Mouse (Mus musculus) neural tube, embryonic 13.5 days (tissue): ENCODE data around the gene Fam13a. TPM values are rescaled to one million over a fixed set of nuclear protein-coding genes. Genes with fewer than 3 reads are reported as not detected.

ENCODE experiments used
- ATAC-seq: fragments of 200-750 bp; cut with Nextera tagmentation; 2 replicates; pipeline ENCODE4 v1.8.0; 2017; ENCODE audit warnings: low read depth, mild to moderate bottlenecking, moderate TSS enrichment, moderate library complexity
- H3K27ac ChIP-seq: fragments of 300-500 bp; sonication (generic); replicated peaks from 2 replicates; pipeline ENCODE4 v1.5.1; 2015; ENCODE audit warnings: moderate library complexity, mild to moderate bottlenecking, inconsistent platforms
- H3K27me3 ChIP-seq: fragments of 300-500 bp; sonication (generic); 2 replicates; pipeline ENCODE4 v1.6.1; 2015; ENCODE audit warnings: mild to moderate bottlenecking, inconsistent platforms
- H3K36me3 ChIP-seq: fragments of 300-500 bp; sonication (generic); 2 replicates; pipeline ENCODE4 v1.6.1; 2015; ENCODE audit warnings: mild to moderate bottlenecking, inconsistent platforms
- H3K4me1 ChIP-seq: fragments of 300-500 bp; sonication (generic); replicated peaks from 2 replicates; pipeline ENCODE4 v1.6.1; 2015; ENCODE audit warnings: inconsistent platforms
- H3K4me2 ChIP-seq: fragments of 300-500 bp; sonication (generic); 2 replicates; pipeline ENCODE4 v1.6.1; 2015; ENCODE audit warnings: inconsistent platforms, mild to moderate bottlenecking, moderate library complexity
- H3K4me3 ChIP-seq: fragments of 300-500 bp; sonication (generic); 2 replicates; pipeline ENCODE4 v1.5.1; 2015; ENCODE audit warnings: mild to moderate bottlenecking, inconsistent platforms
- H3K9ac ChIP-seq: fragments of 300-500 bp; sonication (generic); 2 replicates; pipeline ENCODE4 v1.6.1; 2015; ENCODE audit warnings: moderate library complexity, mild to moderate bottlenecking, inconsistent platforms
- H3K9me3 ChIP-seq: fragments of 300-500 bp; sonication (generic); 2 replicates; pipeline ENCODE4 v1.6.1; 2016; ENCODE audit warnings: inconsistent platforms
- WGBS: fragments of 180-500 bp; shearing (Covaris S2); methylation state at CpG from one replicate; pipeline ENCODE4 v1.1.7; 2015; 5-methylcytosine and 5-hydroxymethylcytosine counted together
- polyA plus RNA-seq: library from polyadenylated mRNA; unstranded; fragments of >200 nt; fragmentation: Nextera tagmentation; extraction: Ambion mirVana; gene quantifications from 2 replicates; pipeline ENCODE4 v1.2.1, GENCODE M21; 2015

Gene Fam13a
- polyA plus RNA-seq, 1 experiment from 2014 or later = 7.0 TPM

GRCm38 (mm10) chr6:58927881-58928280, 96.5 kb downstream of the Fam13a start:
- no peak for ATAC-seq
- Histone ChIP-seq H3K4me1 (peaks cover 9% of the 10 kb centered on the region), H3K27me3 (no peaks in the 10 kb centered on the region), H3K4me3 (no peak overlapping the region), H3K27ac (no peak overlapping the region), H3K36me3 (no peaks in the 10 kb centered on the region), H3K9ac (no peak overlapping the region), H3K9me3 (no peaks in the 10 kb centered on the region), H3K4me2 (no peak overlapping the region)
- WGBS = 73% methylated on average over 2 of the region's 2 CpGs

GRCm38 (mm10) chr6:58922511-58922910, 101.8 kb downstream of the Fam13a start:
- Histone ChIP-seq H3K4me2 (no peak overlapping the region), H3K4me1 (no peaks in the 10 kb centered on the region), H3K4me3 (no peak overlapping the region), H3K9me3 (no peaks in the 10 kb centered on the region), H3K9ac (no peak overlapping the region), H3K27me3 (no peaks in the 10 kb centered on the region), H3K36me3 (peaks cover 11% of the 10 kb centered on the region), H3K27ac (no peak overlapping the region)
- 87% methylated on average over 5 of the region's 5 CpGs for WGBS
- ATAC-seq = no peak

- no peak overlapping the region for H3K4me3 ChIP-seq
- H3K4me1 ChIP-seq = no peaks in the 10 kb centered on the region
- H3K27me3 ChIP-seq = no peaks in the 10 kb centered on the region
- 59% methylated on average over 3 of the region's 3 CpGs for WGBS
- peaks cover 12% of the 10 kb centered on the region for H3K36me3 ChIP-seq
- no peaks in the 10 kb centered on the region for H3K9me3 ChIP-seq
- H3K4me2 ChIP-seq = no peak overlapping the region
- H3K9ac ChIP-seq = no peak overlapping the region
- H3K27ac ChIP-seq = no peak overlapping the region
- no peak for ATAC-seq
Observed at GRCm38 (mm10) chr6:58921623-58922022, 102.7 kb downstream of the Fam13a start.

- Histone ChIP-seq H3K4me1 (no peaks in the 10 kb centered on the region), H3K4me2 (no peak overlapping the region), H3K4me3 (no peak overlapping the region), H3K9me3 (no peaks in the 10 kb centered on the region), H3K9ac (no peak overlapping the region), H3K27me3 (no peaks in the 10 kb centered on the region), H3K36me3 (peaks cover 18% of the 10 kb centered on the region), H3K27ac (no peak overlapping the region)
- 85% methylated on average over 6 of the region's 6 CpGs for WGBS
- ATAC-seq = no peak
Observed at GRCm38 (mm10) chr6:58920735-58921134, 103.6 kb downstream of the Fam13a start.

- Histone ChIP-seq H3K9ac (no peak overlapping the region), H3K36me3 (peaks cover 18% of the 10 kb centered on the region), H3K27me3 (no peaks in the 10 kb centered on the region), H3K9me3 (no peaks in the 10 kb centered on the region), H3K4me1 (no peaks in the 10 kb centered on the region), H3K27ac (no peak overlapping the region), H3K4me3 (no peak overlapping the region), H3K4me2 (no peak overlapping the region)
- WGBS = 80% methylated on average over 5 of the region's 5 CpGs
- no peak for ATAC-seq
Observed at GRCm38 (mm10) chr6:58916498-58916897, 107.9 kb downstream of the Fam13a start.

DNA sequence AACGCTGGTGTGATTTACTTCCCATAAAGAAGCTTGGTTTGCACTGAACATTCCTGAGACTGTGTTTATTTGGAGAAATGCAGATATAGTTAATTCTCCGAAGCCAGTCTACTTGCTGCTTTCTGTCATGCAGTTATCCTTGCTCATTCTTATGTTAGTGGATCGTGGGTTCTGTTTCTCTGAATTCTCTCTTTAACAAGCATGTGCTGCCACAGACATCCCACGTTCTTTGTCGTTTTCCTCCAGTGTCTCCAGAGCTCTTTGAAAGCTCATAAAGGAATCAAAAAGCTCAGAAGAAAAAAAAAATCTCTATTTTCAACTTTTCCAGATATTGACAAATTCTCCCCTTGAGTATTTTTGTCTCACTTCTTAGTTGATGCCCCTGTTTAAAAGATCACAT, 110.4 kb downstream of the Fam13a start:
- no peak overlapping the region for H3K27ac ChIP-seq
- H3K27me3 ChIP-seq = no peaks in the 10 kb centered on the region
- peaks cover 13% of the 10 kb centered on the region for H3K36me3 ChIP-seq
- H3K9ac ChIP-seq = no peak overlapping the region
- no peaks in the 10 kb centered on the region for H3K9me3 ChIP-seq
- WGBS = 83% methylated on average over 5 of the region's 5 CpGs
- no peak overlapping the region for H3K4me2 ChIP-seq
- H3K4me3 ChIP-seq = no peak overlapping the region
- no peaks in the 10 kb centered on the region for H3K4me1 ChIP-seq
- no peak for ATAC-seq

- Histone ChIP-seq H3K4me3 (no peak overlapping the region), H3K9me3 (no peaks in the 10 kb centered on the region), H3K4me2 (no peak overlapping the region), H3K27me3 (no peaks in the 10 kb centered on the region), H3K36me3 (peaks cover 9% of the 10 kb centered on the region), H3K27ac (no peak overlapping the region), H3K4me1 (no peaks in the 10 kb centered on the region), H3K9ac (no peak overlapping the region)
- WGBS = 77% methylated on average over 3 of the region's 3 CpGs
- no peak for ATAC-seq
Observed at GRCm38 (mm10) chr6:58913551-58913950, 110.8 kb downstream of the Fam13a start.

DNA sequence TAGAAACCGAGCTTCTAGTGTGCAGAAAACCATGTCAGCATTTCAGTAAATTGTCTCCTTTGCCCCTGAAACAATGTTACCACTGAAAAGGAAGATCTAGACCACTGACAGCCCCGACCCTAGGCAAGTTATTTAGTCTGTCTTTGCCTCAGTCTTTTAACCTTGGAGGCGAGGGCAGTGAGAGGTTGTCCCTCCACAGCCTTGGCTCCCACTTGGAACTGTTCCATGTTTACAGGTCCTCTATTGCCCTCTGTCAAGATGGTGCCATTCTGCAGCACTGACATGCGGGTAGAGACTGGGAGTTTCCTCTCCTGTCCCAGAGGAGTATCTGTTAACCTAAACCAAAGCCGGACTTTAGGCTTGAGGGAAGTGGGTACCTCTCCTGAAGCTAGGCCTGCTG, 111.5 kb downstream of the Fam13a start:
- no peak overlapping the region for H3K4me2 ChIP-seq
- ATAC-seq = no peak
- WGBS = 83% methylated on average over 5 of the region's 5 CpGs

DNA sequence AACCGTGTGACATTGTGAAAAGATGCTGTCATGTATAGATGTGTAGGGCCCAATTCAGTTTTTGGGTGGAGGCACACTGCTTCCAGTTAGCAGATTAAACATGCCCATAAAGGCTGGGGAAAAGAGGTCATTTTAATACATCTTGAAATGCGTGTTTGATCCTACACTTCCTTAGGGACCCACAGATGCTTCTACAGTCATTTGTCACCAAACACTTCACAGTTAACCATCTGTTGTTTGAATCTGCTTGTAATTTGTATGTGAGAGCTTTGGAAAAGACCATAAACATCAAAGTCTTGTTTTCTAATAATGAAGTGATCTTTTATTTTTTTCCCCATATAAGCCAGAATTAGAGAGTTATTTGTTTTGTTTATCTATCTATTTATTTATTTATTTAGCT, 116.6 kb downstream of the Fam13a start:
- peak overlapping the region; percentile 83 for H3K27ac ChIP-seq
- H3K4me3 ChIP-seq = no peak overlapping the region

More for the DNA sequence above, 111.5 kb downstream of the Fam13a start:
- H3K4me3 ChIP-seq = no peak overlapping the region
- H3K27ac ChIP-seq = no peak overlapping the region
- H3K27me3 ChIP-seq = no peaks in the 10 kb centered on the region
- no peaks in the 10 kb centered on the region for H3K9me3 ChIP-seq
- H3K4me1 ChIP-seq = no peaks in the 10 kb centered on the region
- H3K9ac ChIP-seq = no peak overlapping the region
- peaks cover 7% of the 10 kb centered on the region for H3K36me3 ChIP-seq

DNA sequence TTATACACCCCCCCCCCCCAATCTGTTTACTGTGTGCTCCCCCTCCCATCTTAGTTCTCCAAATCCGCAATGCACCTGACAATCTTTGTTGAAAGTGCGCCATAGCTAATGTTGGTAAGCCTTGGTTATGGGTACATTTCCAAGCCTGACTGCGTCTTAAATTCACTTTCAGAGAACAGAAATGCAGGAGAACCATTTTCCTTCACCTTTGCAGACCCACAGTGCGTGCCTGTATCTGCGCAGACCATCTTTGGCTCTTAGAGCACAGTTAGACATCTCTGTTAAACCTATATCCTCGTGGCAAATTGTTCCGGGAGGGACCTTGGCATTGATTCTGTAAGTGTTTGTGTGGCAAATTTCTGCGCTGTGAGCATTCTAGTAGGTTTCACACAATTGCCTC, 117.0 kb downstream of the Fam13a start:
- H3K4me2 ChIP-seq = peak overlapping the region; percentile 63
- 0 out of 2 replicates have a peak overlapping the region, but pooled peaks have one; percentile 22 for H3K9ac ChIP-seq
- 74% methylated on average over 8 of the region's 8 CpGs for WGBS
- H3K27ac ChIP-seq = peak overlapping the region; percentile 83
- ATAC-seq = peak; percentile 25
- peaks cover 7% of the 10 kb centered on the region for H3K4me1 ChIP-seq
- peak overlapping the region; percentile 50 for H3K4me3 ChIP-seq
- H3K27me3 ChIP-seq = no peaks in the 10 kb centered on the region
- peaks cover 16% of the 10 kb centered on the region for H3K9me3 ChIP-seq
- peaks cover 7% of the 10 kb centered on the region; the same call in 1 of the 2 replicates for H3K36me3 ChIP-seq

More for the DNA sequence above, 116.6 kb downstream of the Fam13a start:
- Histone ChIP-seq H3K4me2 (peak overlapping the region; percentile 63; the same call in 1 of the 2 replicates), H3K9me3 (peaks cover 16% of the 10 kb centered on the region), H3K36me3 (peaks cover 7% of the 10 kb centered on the region; the same call in 1 of the 2 replicates), H3K9ac (no peak overlapping the region), H3K27me3 (no peaks in the 10 kb centered on the region), H3K4me1 (peaks cover 6% of the 10 kb centered on the region)
- WGBS = 66% methylated on average over 2 of the region's 2 CpGs
- ATAC-seq = no peak

DNA sequence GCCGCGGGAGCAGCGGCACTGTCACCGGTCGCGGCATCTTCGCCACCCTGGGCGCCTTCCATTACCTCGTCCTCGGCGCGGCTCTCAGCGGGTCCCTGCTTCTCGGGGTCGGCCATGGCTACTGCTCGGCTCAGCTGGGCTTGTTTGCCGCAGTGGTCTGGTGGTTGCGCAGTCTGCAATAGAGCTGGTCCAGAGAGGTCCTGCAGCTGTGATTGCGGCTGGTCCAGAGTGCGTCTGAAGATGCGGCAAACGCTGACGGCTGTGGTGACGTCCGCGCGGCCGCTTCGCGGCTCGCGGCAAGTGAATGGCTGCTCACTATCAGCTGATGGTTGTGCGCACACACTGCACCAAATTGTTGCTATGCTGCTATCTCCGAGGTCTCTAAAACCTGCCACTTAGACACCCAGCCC, 117.5 kb downstream of the Fam13a start, which contains the start of gene Nap1l5:
Nap1l5 (minus strand) TSS at position 225 of the 410 bp plus-strand sequence.
- H3K9me3 ChIP-seq = peaks cover 16% of the 10 kb centered on the region
- no peaks in the 10 kb centered on the region for H3K27me3 ChIP-seq
- ATAC-seq = peak; percentile 92
- peaks cover 12% of the 10 kb centered on the region for H3K4me1 ChIP-seq
- H3K9ac ChIP-seq = peak within 1 kb of the TSS; percentile 77
- H3K36me3 ChIP-seq = peaks cover 7% of the 10 kb centered on the region; the same call in 1 of the 2 replicates
- peak within 1 kb of the TSS; percentile 50 for H3K4me3 ChIP-seq
- H3K27ac ChIP-seq = peak within 1 kb of the TSS; percentile 83
- 58% methylated on average over 34 of the region's 34 CpGs for WGBS
- peak within 1 kb of the TSS; percentile 63 for H3K4me2 ChIP-seq

GRCm38 (mm10) chr6:58904551-58904950, 119.8 kb downstream of the Fam13a start:
- WGBS = 49% methylated on average over 3 of the region's 3 CpGs
- Histone ChIP-seq H3K36me3 (peaks cover 7% of the 10 kb centered on the region; the same call in 1 of the 2 replicates), H3K27ac (no peak overlapping the region), H3K4me2 (no peak overlapping the region), H3K4me1 (peaks cover 14% of the 10 kb centered on the region), H3K27me3 (no peaks in the 10 kb centered on the region), H3K9ac (no peak overlapping the region), H3K9me3 (peaks cover 16% of the 10 kb centered on the region), H3K4me3 (no peak overlapping the region)
- ATAC-seq = no peak

DNA sequence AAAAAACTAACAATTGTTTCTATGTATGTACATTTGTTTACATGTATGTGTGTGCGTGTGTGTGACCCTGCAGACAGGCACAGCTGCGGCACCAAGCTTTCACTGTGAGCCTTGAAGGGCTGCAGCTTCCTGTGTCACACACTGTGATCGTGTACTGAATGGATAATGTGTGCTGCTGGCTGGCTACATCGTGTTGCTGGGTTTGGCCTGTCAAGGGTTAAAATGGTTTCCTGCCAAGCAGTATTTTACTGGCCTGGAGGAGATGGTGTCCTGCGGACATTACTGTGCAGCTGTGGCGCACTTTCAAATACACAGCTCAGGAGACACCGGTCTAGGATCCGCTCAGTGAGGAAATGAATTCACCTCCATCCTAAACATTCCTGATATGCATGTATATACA, 121.2 kb downstream of the Fam13a start:
- peak; percentile 86 for ATAC-seq
- peaks cover 14% of the 10 kb centered on the region for H3K4me1 ChIP-seq
- peak overlapping the region; percentile 76 for H3K27ac ChIP-seq

More for the DNA sequence above, 121.2 kb downstream of the Fam13a start:
- Histone ChIP-seq H3K27me3 (no peaks in the 10 kb centered on the region), H3K36me3 (peaks cover 7% of the 10 kb centered on the region; the same call in 1 of the 2 replicates), H3K9ac (0 out of 2 replicates have a peak overlapping the region, but pooled peaks have one; percentile 26), H3K4me3 (peak overlapping the region; percentile 12; the same call in 1 of the 2 replicates), H3K9me3 (peaks cover 16% of the 10 kb centered on the region), H3K4me2 (peak overlapping the region; percentile 44)
- WGBS = 8% methylated on average over 8 of the region's 8 CpGs
